Mouse (Mus musculus): ENCODE data around the gene Uroc1. TPM values are rescaled to one million over a fixed set of nuclear protein-coding genes. Genes with fewer than 3 reads are reported as not detected.

Gene Uroc1
- total RNA-seq, 2 experiments from 2014 or later, result not detected

DNA sequence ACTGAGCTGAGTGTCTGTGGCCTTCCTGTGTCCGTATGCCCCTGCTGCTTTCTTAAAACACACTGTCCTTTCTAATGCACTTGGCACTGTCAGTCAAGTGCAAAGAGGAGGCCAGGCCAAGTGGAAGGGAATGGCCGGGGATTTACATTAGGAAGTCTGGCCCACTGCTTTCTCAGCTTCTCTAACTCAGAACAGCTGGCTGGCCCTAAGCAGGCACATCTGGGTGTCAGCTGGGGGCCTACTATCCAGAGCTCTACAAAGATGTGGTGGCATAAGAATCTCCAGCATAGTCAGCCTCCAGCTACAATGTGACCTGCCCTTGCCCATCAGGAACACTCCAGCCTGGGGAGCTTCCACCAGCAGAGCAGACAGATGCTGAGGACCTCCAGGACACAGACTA is 16.9 kb downstream of the Uroc1 start:
- ATAC-seq (replicated peaks; ENCODE audit: poor library complexity), result no peak

DNA sequence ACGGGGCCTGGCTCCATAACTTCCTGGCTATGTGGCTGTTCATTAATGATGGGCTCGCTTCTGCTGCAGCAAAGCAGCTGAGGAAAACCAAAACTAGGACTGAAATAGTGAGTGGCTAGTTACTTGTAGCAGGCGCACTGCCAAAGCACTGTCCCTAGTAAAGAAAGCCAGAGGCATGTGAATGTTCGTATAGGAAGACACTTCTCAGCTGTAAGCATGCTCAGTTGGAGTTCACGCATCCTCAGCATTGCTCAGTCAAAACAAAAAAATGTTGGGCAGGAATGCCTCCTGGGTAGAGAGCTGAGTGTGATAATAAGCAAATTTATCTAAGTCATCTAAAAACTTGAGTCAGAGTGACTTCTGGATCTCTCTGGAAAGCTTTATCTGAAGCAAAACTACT is 25.1 kb downstream of the Uroc1 start:
- ATAC-seq (replicated peaks; ENCODE audit: poor library complexity), result no peak

DNA sequence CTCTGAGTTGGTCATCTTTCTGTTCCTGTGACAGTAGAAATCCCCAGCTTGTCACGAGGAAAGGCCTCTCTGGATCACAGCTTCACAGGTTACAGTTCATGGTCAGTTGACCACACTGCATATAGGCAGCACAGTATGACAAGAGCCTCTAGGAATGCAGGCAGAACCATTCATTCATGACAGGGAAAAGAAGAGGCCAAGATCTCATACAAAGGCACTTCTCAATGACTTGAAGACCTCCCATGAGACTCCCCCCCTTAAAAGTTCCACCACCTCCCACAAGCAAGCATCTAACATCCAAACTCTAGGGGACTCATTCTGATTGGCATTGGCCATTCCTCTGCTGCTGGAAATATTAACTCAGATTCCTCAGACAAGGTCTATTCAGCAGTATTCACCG is 26.4 kb downstream of the Uroc1 start:
- no peak for ATAC-seq (replicated peaks; ENCODE audit: poor library complexity)

- ATAC-seq (replicated peaks; ENCODE audit: poor library complexity), result peak; percentile 58
Measured at GRCm38 (mm10) chr6:90360024-90360781, 27.1 kb downstream of the Uroc1 start.

DNA sequence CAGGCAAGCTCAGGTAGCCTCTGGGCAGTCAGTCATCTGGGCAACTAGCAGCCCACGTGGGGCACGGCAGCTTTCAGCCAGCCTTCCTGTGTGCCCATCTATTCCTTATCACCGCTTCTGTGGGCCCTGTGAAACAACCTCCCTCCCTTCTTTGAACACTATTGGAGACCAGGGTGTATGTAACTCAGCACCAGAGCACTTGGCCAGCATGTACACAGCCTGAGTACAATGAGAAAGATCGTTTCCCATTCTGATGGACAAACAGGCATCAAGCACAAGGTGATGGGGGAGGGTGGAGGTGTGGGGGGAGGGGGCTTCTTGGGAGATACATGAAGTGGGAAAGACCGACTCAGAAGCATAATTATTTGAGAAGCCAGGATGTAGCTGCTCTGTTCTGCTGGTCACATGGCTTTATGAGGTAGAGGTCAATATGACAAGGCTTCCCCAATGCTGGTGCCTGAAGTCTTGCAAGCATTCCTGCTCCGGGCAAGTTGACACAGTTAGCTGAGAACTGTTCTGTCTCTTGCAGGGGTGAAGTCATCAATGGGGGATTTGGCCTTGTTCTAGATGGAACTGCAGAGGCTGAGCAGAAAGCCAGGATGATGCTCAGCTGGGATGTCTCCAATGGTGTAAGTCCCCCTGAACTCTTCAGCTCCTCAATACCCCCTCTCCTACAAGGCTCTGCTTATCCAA is 28.0 kb downstream of the Uroc1 start:
- ATAC-seq (replicated peaks; ENCODE audit: poor library complexity), result no peak

DNA sequence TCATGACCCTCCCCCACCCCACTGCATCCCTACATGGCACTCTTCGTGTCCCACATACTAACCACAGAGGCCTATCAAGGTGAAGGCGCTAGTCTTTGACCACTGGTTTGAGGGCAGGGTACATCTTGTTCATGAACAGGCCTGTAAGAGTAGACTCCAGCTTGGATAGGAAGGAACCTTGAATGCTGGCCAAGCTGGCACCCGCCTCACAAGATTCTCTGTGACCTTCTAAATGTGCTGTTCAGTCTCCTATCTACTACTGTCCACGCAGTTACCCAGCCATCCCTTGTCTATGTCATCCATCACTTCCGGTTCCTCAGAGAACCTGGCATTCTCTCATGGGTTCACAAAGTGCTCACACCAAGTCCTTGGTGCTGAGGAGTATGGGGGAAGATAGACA is 30.2 kb downstream of the Uroc1 start:
- no peak for ATAC-seq (replicated peaks; ENCODE audit: poor library complexity)

GRCm38 (mm10) chr6:90368976-90369724 is 36.1 kb downstream of the Uroc1 start, which contains the start of gene Zxdc:
Zxdc (plus strand) TSS chr6:90369492.
- ATAC-seq (replicated peaks; ENCODE audit: poor library complexity), result peak; percentile 95

DNA sequence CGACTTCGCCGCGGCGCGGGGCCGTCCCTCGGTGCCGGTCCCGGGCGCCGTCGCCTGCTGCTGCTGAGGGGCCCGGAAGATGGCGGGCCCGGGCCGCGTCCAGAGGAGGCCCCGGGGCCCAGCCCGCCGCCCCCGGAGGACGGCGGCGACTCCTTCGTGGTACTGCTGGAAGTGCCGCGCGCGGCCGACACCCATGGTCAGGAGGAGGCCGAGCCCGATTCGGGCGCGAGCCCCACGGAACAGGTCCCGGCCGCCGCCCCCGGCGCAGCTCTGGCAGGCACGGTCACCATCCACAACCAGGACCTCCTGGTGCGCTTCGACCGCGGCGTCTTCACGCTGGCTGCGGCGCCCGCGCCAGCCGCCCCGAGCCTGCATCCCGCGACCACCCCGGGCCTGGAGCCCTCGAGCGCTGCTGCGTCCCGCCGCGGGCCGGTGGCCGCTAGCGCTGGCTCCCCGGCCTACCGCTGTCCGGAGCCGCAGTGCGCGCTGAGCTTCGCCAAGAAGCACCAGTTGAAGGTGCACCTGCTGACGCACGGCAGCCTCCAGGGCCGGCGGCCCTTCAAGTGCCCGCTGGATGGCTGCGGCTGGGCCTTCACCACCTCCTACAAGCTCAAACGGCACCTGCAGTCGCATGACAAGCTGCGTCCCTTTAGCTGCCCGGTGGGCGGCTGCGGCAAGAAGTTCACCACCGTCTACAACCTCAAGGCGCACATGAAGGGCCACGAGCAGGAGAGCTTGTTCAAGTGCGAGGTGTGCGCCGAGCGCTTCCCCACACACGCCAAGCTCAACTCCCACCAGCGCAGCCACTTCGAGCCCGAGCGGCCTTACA is 36.9 kb downstream of the Uroc1 start:
- peak; percentile 18 for ATAC-seq (replicated peaks; ENCODE audit: poor library complexity)

DNA sequence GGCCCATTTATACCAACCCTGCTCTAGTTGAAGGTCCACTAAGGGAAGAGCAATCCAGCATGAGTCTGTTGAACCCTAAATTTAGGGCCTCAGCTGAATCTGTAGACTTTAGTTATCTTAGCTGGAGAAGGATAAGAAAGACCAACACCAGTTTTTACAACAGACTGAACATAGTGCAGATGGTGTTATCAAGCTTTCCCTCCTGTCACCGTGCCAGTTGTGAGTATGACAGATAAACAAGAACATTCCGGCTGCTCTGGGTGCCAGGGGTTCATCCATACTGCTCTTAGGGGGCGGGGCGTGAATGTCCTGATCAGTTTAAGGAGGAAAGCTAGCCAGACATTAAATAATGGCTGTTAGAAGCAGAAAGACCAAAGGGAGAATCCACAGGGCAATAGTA is 41.6 kb downstream of the Uroc1 start:
- peak; percentile 70 for ATAC-seq (replicated peaks; ENCODE audit: poor library complexity)

GRCm38 (mm10) chr6:90377708-90378107 is 44.6 kb downstream of the Uroc1 start:
- peak; percentile 62; the same call in 1 of the 2 replicates for ATAC-seq (replicated peaks; ENCODE audit: poor library complexity)

- no peak for ATAC-seq (replicated peaks; ENCODE audit: poor library complexity)
Measured at GRCm38 (mm10) chr6:90381465-90381864, 48.4 kb downstream of the Uroc1 start.

DNA sequence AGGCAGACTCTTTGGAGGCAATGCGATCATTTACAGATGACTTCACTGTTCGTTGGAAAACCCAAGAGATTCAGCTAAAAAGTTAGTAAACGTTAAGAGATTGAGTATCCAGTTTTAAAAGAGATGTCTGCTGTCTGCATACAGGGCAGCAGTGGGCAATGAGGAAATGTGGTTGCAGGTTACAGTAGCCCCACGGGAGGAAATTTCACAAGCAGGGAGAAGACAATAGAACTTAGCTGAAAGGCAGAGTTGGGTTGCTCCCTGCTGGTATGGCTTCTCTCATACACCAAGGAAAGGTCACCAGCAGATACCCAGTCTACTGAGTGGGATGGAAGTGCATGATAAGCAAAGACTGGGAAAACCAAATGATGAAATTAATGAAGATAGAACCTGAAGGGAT is 57.5 kb downstream of the Uroc1 start:
- peak; percentile 54 for ATAC-seq (replicated peaks; ENCODE audit: poor library complexity)

- no peak for ATAC-seq (replicated peaks; ENCODE audit: poor library complexity)
Measured at GRCm38 (mm10) chr6:90393948-90394347, 60.9 kb downstream of the Uroc1 start.

- ATAC-seq (replicated peaks; ENCODE audit: poor library complexity), result no peak
Measured at GRCm38 (mm10) chr6:90395751-90396150, 62.7 kb downstream of the Uroc1 start.

DNA sequence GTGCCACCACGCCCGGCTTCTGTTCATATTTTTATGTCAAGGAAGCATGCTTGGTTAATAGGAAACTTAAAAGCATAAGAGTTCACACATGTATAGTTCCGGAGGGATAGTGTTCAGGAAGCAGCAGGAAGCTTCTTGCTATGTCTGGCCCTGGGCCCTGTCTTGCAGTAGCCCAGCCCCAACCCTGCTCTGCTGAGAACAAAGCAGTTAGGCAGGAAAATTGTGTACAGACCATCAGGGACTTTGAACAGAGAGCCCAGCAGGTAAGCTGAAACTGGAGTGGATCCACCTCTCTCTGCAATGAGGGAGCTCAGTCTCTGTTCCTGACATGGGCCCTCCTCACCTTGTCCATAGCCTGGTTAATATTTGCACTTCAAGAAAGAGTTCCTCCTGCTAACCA is 64.2 kb downstream of the Uroc1 start:
- ATAC-seq (replicated peaks; ENCODE audit: poor library complexity), result no peak

DNA sequence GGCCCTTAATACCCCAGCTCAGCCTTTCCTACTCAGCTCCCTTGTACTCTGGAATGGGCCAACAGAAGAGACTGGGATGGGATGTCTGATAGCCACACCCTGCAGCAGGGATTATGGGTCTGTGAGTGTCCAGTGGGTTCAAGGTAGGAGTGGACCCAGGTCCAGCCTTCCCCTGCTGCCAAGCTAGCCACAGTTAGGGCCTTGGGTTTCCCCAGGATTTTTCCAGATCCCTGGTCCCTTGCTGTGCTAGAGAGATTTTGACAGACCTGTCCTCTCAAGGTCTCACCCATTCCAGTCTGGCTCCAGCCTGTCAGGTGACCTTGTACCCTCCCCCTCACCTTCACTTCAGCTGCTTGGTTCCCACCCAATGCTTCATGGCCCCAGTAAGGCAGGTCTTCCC is 75.5 kb downstream of the Uroc1 start:
- ATAC-seq (replicated peaks; ENCODE audit: poor library complexity), result no peak

DNA sequence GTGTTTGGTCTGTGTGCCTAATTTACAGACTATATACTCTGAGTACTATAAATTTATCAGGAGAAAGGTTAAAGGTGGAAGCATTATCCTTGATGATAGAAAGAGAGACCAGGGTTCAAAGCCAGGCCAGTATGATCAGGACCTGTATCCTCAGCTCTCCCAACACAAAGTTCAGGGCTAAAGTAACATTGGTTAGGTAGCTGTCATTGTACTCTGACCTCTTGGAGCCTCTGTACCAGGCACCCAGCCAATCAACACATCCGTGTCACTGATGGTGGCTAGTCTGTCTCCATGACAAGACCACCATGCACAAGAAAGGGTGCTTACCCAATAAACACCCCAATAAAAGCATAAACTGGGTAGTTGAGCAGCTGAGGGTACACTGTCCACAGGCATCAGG is 77.9 kb downstream of the Uroc1 start:
- ATAC-seq (replicated peaks; ENCODE audit: poor library complexity), result no peak

GRCm38 (mm10) chr6:90411926-90412325 is 78.8 kb downstream of the Uroc1 start:
- ATAC-seq (replicated peaks; ENCODE audit: poor library complexity), result no peak

Measured in megakaryocyte progenitor cell, adult 5-6 weeks (primary cell).